Mouse (Mus musculus) limb, embryonic 10.5 days (tissue): Measurements from ENCODE around the gene Hmgcll1. TPM values are rescaled to one million over a fixed set of nuclear protein-coding genes. Genes with fewer than 3 reads are reported as not detected.
"Not testable (repeated sequence)": the region's sequence is repeated elsewhere in the genome, so short reads cannot be mapped to it uniquely, and the experiment has no call there.

Experiments used
- DNase-seq: peaks from one replicate; pipeline ENCODE4 v3.0.0-alpha.2; 2017; ENCODE audit warnings: low spot score
- H3K27ac ChIP-seq: fragments of 300-500 bp; sonication (generic); 2 replicates; pipeline ENCODE4 v1.5.1; 2016; ENCODE audit warnings: mild to moderate bottlenecking
- H3K27me3 ChIP-seq: fragments of 300-500 bp; sonication (generic); 2 replicates; pipeline ENCODE4 v1.6.1; 2016; ENCODE audit warnings: low read depth, mild to moderate bottlenecking; ENCODE audit not compliant: poor library complexity, severe bottlenecking
- H3K36me3 ChIP-seq: fragments of 300-500 bp; sonication (generic); 2 replicates; pipeline ENCODE4 v1.6.1; 2016; ENCODE audit warnings: mild to moderate bottlenecking, moderate library complexity
- H3K4me1 ChIP-seq: fragments of 300-500 bp; sonication (generic); 2 replicates; pipeline ENCODE4 v1.6.1; 2016
- H3K4me3 ChIP-seq: fragments of 300-500 bp; sonication (generic); 2 replicates; pipeline ENCODE4 v1.5.1; 2016; ENCODE audit warnings: mild to moderate bottlenecking, moderate library complexity
- H3K9me3 ChIP-seq: fragments of 300-500 bp; sonication (generic); replicated peaks from 2 replicates; pipeline ENCODE4 v1.6.1; 2016; ENCODE audit warnings: mild to moderate bottlenecking
- WGBS: fragments of 180-500 bp; shearing (Covaris S2); methylation state at CpG from one replicate; pipeline ENCODE4 v1.1.7; 2016; 5-methylcytosine and 5-hydroxymethylcytosine counted together
- polyA plus RNA-seq: library from polyadenylated mRNA; unstranded; fragments of >200 nt; fragmentation: Nextera tagmentation; extraction: Ambion mirVana; gene quantifications from 2 replicates; pipeline ENCODE4 v1.2.1, GENCODE M21; 2016

Hmgcll1 gene
- polyA plus RNA-seq, 1 experiment from 2014 or later: 5.7 TPM

- Histone ChIP-seq H3K4me3 (no peak overlapping the region), H3K4me1 (no peaks in the 10 kb centered on the region), H3K36me3 (no peaks in the 10 kb centered on the region), H3K27ac (no peak overlapping the region), H3K27me3 (no peaks in the 10 kb centered on the region), H3K9me3 (no peaks in the 10 kb centered on the region)
- no peak for DNase-seq
- WGBS: 91% methylated on average over 3 of the region's 3 CpGs
Observed at GRCm38 (mm10) chr9:76099981-76100380, 85.3 kb downstream of the Hmgcll1 start.

- not testable (repeated sequence) for H3K4me3 ChIP-seq, H3K27ac ChIP-seq, H3K9me3 ChIP-seq, H3K36me3 ChIP-seq, DNase-seq, H3K4me1 ChIP-seq, H3K27me3 ChIP-seq
- 92% methylated on average over 1 of the region's 1 CpGs for WGBS
Observed at GRCm38 (mm10) chr9:76104416-76104815, 89.8 kb downstream of the Hmgcll1 start.

DNA sequence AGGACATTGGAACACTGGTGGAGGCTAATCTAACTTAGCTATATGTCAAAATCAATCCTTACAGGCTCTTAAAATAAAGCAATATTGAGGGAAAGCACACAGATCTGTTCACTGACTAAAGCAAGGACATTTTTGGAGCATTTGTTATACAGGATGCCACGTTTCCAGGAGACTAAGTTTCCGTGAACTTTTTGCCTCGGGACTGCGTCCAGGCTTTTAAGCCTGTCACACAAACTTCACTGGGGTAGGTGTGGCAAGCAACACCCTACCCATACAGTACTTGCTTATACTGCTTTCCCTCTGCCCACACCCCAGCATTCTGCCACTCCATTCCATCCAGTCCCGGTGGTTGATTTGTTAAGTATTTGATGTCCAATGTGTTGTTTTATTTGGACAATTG, 90.2 kb downstream of the Hmgcll1 start:
- H3K4me3 ChIP-seq: no peak overlapping the region
- H3K27me3 ChIP-seq: no peaks in the 10 kb centered on the region
- 91% methylated on average over 5 of the region's 5 CpGs for WGBS
- H3K27ac ChIP-seq: no peak overlapping the region
- no peak for DNase-seq
- H3K36me3 ChIP-seq: no peaks in the 10 kb centered on the region
- no peaks in the 10 kb centered on the region for H3K4me1 ChIP-seq
- no peaks in the 10 kb centered on the region for H3K9me3 ChIP-seq

- peak; percentile 66 for DNase-seq
- 3% methylated on average over 2 of the region's 2 CpGs for WGBS
Observed at GRCm38 (mm10) chr9:76122888-76123287, 108.2 kb downstream of the Hmgcll1 start.

GRCm38 (mm10) chr9:76124249-76124648, 109.6 kb downstream of the Hmgcll1 start:
- Histone ChIP-seq H3K4me1 (no peaks in the 10 kb centered on the region), H3K4me3 (no peak overlapping the region), H3K27me3 (no peaks in the 10 kb centered on the region), H3K36me3 (no peaks in the 10 kb centered on the region), H3K9me3 (no peaks in the 10 kb centered on the region), H3K27ac (no peak overlapping the region)
- no peak for DNase-seq
- 83% methylated on average over 4 of the region's 4 CpGs for WGBS

More at GRCm38 (mm10) chr9:76122888-76123287, 108.2 kb downstream of the Hmgcll1 start:
- not testable (repeated sequence) for H3K27me3 ChIP-seq, H3K4me1 ChIP-seq, H3K4me3 ChIP-seq, H3K27ac ChIP-seq, H3K36me3 ChIP-seq, H3K9me3 ChIP-seq

DNA sequence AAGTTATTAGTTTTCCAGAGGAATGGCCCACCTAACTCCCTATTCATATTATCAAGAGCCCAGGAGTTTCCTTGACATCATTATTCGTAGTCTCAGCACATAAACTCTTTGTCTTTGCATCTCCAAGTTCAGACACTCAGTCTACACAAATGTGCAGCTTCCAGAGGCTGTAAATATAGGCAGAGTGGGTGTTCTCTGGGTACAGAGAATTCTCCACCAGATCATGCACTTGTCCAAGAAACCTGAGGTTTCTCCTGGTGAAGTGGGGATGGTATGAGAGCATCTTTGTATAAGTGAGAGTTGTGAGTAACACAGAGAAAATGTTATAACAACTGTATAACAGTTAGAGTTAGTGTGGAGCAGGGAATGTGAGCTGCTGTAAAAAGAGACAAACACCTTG, 114.7 kb downstream of the Hmgcll1 start:
- H3K4me1 ChIP-seq: no peaks in the 10 kb centered on the region
- H3K27ac ChIP-seq: no peak overlapping the region
- no peak overlapping the region for H3K4me3 ChIP-seq
- H3K27me3 ChIP-seq: no peaks in the 10 kb centered on the region
- no peaks in the 10 kb centered on the region for H3K9me3 ChIP-seq
- H3K36me3 ChIP-seq: no peaks in the 10 kb centered on the region
- WGBS: 70% methylated on average over 1 of the region's 1 CpGs
- no peak for DNase-seq

GRCm38 (mm10) chr9:76134042-76134441, 119.4 kb downstream of the Hmgcll1 start:
- H3K27me3 ChIP-seq: no peaks in the 10 kb centered on the region
- 89% methylated on average over 6 of the region's 6 CpGs for WGBS
- H3K4me1 ChIP-seq: no peaks in the 10 kb centered on the region
- no peak overlapping the region for H3K4me3 ChIP-seq
- no peaks in the 10 kb centered on the region for H3K9me3 ChIP-seq
- DNase-seq: no peak
- no peaks in the 10 kb centered on the region for H3K36me3 ChIP-seq
- H3K27ac ChIP-seq: no peak overlapping the region

DNA sequence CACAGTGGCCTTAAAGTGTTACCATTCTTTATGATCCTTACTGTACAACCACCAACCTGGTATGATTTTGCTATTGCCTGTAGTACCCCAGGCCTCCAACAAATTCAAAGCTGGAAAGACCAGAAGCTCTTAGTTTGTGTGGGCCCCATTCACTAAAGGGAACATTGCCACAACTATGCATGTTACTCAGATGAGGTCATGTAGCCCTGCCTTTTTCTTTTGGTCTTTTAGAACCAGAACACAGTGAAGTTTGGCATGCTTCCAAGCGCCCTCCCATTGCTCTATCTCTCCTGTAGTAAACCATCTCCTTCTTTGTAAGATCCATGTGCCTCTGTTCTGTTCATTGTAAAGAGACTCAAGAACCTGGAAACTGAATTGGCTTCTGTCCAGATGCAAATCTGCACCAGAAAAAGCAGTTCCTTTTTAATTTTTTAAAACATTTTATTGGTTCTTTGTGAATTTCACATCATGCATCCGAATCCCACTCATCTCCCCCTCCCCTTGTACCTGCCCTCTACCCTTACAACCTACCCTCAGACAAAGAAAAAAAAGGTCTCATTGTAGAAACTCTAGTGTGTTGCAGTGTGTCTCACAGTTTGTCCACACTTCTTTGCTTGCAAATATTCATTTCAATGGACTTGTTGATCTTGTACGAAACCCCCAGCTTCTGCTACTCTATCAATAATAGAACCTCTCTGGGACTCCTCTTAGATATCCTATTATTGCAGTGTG, 123.9 kb downstream of the Hmgcll1 start:
- no peaks in the 10 kb centered on the region for H3K9me3 ChIP-seq
- H3K27me3 ChIP-seq: no peaks in the 10 kb centered on the region
- H3K4me1 ChIP-seq: no peaks in the 10 kb centered on the region
- no peaks in the 10 kb centered on the region for H3K36me3 ChIP-seq
- WGBS: 83% methylated on average over 3 of the region's 3 CpGs
- no peak overlapping the region for H3K27ac ChIP-seq
- H3K4me3 ChIP-seq: no peak overlapping the region
- DNase-seq: no peak

DNA sequence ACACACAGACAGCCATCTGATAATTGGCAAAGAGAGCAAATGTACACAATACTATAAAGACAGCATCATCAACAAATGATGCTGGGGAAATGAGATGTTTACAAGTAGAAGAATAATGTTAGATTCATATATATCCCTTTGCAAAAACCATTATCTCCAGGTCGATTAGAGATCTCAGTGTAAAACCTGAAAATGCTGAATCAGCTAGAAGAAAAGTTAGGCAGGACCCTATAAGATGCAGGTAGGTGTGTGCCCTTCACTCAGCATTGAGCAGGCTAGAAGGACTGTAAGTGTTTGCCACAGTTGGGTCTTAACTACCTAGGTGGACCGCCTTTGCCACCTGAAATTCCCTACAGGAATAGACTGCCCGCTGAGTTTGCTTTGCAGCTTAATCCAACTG, 130.9 kb downstream of the Hmgcll1 start:
- Histone ChIP-seq H3K27ac (no peak overlapping the region), H3K4me1 (no peaks in the 10 kb centered on the region), H3K4me3 (no peak overlapping the region), H3K36me3 (no peaks in the 10 kb centered on the region), H3K27me3 (no peaks in the 10 kb centered on the region), H3K9me3 (no peaks in the 10 kb centered on the region)
- no peak for DNase-seq
- WGBS: 70% methylated on average over 3 of the region's 3 CpGs

DNA sequence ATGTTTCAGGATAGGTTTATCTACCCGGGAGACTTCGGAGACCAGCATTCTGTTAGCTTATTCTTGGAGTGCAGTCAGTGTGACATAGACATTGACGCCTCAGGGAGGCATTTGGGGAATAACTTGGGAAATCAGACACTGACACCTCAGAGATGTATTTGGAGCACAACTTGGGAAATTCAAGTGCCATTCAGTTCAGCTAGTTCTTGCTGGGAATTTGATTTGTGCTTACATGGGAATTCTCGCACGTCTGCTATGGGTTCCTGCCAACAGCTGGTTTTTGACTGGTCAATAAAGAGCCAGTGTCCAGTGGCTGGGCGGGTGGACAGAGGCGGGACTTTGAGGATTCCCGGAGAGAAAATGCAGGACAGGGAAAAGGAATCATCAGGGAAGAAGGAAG, 147.8 kb downstream of the Hmgcll1 start:
- no peaks in the 10 kb centered on the region for H3K27me3 ChIP-seq
- no peaks in the 10 kb centered on the region for H3K36me3 ChIP-seq
- 77% methylated on average over 8 of the region's 8 CpGs for WGBS
- no peaks in the 10 kb centered on the region for H3K4me1 ChIP-seq
- H3K27ac ChIP-seq: no peak overlapping the region
- no peak for DNase-seq
- no peak overlapping the region for H3K4me3 ChIP-seq
- no peaks in the 10 kb centered on the region for H3K9me3 ChIP-seq

DNA sequence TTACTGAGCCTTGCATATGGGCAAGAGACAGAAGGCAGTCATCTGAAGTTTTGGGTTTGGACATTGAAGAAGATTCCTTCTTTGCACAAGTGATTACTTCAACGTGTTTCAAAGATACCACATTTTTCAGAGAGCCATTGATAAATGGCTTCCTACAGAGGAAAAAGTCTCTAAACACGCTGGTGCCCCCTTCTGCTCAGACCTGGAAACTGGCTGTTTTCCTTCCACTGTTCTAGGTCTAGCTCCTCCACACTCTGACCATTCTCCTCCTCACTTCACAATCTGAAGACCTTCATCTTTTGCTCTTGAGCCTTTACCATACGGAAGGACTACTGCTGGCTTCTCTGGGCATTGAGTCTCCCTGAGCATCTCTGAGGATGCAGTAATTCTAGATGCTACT, 153.7 kb downstream of the Hmgcll1 start:
- H3K4me1 ChIP-seq: no peaks in the 10 kb centered on the region
- no peaks in the 10 kb centered on the region for H3K36me3 ChIP-seq
- H3K27me3 ChIP-seq: no peaks in the 10 kb centered on the region
- no peak overlapping the region for H3K4me3 ChIP-seq
- no peak for DNase-seq
- 53% methylated on average over 3 of the region's 3 CpGs for WGBS
- H3K27ac ChIP-seq: no peak overlapping the region
- H3K9me3 ChIP-seq: no peaks in the 10 kb centered on the region

DNA sequence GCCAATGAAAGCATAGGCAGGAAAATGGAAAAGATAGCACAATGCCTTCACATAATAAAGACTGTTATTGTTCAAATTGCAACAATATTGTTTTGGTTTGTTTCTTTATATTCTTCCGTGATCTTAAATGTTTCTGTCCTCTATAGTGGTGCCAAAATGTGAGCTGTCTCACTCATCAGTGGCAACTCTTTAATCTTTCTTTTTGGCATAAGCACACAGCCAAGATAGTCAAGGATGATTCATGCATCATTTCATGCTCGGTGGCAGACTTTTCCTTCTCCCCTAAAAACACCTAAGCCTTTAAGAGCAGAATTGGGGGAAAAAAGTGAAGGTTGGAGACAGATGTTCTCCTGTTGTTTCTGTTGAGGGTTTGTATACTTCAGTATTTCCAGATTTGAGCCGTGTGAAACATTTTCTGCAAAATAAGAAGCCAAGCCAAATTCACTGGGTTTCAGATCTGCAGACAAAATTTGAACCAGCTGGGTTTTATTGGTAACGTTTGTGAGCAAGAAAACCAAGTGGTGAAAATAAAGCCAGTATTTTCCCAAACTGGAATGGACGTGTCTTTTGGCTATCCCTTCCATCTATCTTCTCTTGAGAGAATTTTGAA, 158.1 kb downstream of the Hmgcll1 start:
- 70% methylated on average over 5 of the region's 5 CpGs for WGBS
- no peaks in the 10 kb centered on the region for H3K9me3 ChIP-seq
- no peaks in the 10 kb centered on the region for H3K27me3 ChIP-seq
- DNase-seq: no peak
- no peaks in the 10 kb centered on the region for H3K36me3 ChIP-seq
- H3K27ac ChIP-seq: no peak overlapping the region
- H3K4me3 ChIP-seq: no peak overlapping the region
- 0 out of 2 replicates have a peak, but pooled peaks cover 3% of the 10 kb centered on the region for H3K4me1 ChIP-seq

DNA sequence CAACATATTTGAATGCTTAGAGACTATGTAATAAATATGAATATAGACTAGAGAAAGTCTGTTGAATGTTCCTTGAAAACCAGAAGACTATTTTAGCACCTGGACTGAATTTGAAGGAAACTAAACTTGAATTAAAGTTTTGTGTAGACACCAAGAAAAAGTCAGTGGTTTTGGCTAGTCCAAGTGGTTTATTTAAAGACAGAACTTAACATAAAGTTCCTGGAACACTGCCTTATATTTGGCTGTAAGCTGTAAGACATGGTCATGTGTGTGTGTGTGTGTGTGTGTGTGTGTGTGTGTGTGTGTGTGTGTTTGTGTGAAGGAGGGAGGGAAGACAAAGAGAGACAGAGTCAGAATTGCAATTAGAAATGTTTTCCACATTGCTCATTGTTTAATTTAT, 164.6 kb downstream of the Hmgcll1 start:
- Histone ChIP-seq H3K27ac (no peak overlapping the region), H3K4me3 (no peak overlapping the region), H3K9me3 (no peaks in the 10 kb centered on the region), H3K27me3 (no peaks in the 10 kb centered on the region), H3K4me1 (0 out of 2 replicates have a peak, but pooled peaks cover 3% of the 10 kb centered on the region), H3K36me3 (no peaks in the 10 kb centered on the region)
- DNase-seq: no peak
